Mouse (Mus musculus) spleen, postnatal 0 days (tissue): ENCODE results near the gene Spin2e. TPM values are rescaled to one million over a fixed set of nuclear protein-coding genes. Genes with fewer than 3 reads are reported as not detected.

ENCODE experiments used
- polyA plus RNA-seq: library from polyadenylated mRNA; unstranded; fragments of >200 nt; fragmentation: Nextera tagmentation; extraction: Ambion mirVana; gene quantifications from 2 replicates; pipeline ENCODE4 v1.2.1, GENCODE M21; 2015

Spin2e gene
- polyA plus RNA-seq, result not detected in 2 replicates

GRCm38 (mm10) chrX:31618820-31619219 is at the start of gene Spin2e:
TSS of gene Spin2e (minus strand) at chrX:31618920.

GRCm38 (mm10) chrX:31574183-31574582 is 44.5 kb downstream of the Spin2e start, which contains the start of gene Gm21883:
TSS of gene Gm21883 (minus strand) at chrX:31574283.

Other genes with a start within 250 kb of the Spin2e start
- not detected in 2 replicates for gene Btbd35f19, start 235.0 kb downstream of the Spin2e start, polyA plus RNA-seq
- not detected in 2 replicates for gene Gm21883, start 44.6 kb downstream of the Spin2e start, polyA plus RNA-seq
- not detected in 2 replicates for gene Btbd35f25, start 98.2 kb upstream of the Spin2e start, polyA plus RNA-seq